In genomic region chr13:31992409-31993201, GRCm38 (mm10) we compare ENCODE assay signal across 7 mouse cellular contexts.
A peak's percentile ranks its signal among the peaks of the same experiment; 100 is the strongest.
DNase-seq lines count a peak whose midpoint lies in the region; ATAC-seq and TF ChIP-seq lines count a peak whose summit lies in the region.

No protein-coding gene starts in this region.

- no peak overlapping the region for H3K27ac ChIP-seq in forebrain, postnatal 0 days (ENCODE audit: low read depth, low read length)
- H3K27ac ChIP-seq in limb, embryonic 13.5 days: peak overlapping the region; percentile 55

- DNase-seq in ovary, postnatal 36 days (ENCODE audit: low spot score): peak; percentile 26
- DNase-seq in ovary, postnatal 10 days (ENCODE audit: low spot score): no peak
- DNase-seq in forebrain, postnatal 0 days: no peak
- DNase-seq in retina, embryonic 14.5 days (ENCODE audit: low spot score): peak; percentile 30
- DNase-seq in cerebellum, adult 9-10 months: no peak
- no peak for DNase-seq in thymus, postnatal 4 days

- no peak overlapping the region for H3K4me3 ChIP-seq in forebrain, postnatal 0 days (ENCODE audit: low read depth, low read length)
- peak overlapping the region; percentile 1; the same call in 1 of the 2 replicates for H3K4me3 ChIP-seq in limb, embryonic 13.5 days

- WGBS in forebrain, postnatal 0 days: 42% methylated on average over 12 of the region's 12 CpGs
- 17% methylated on average over 12 of the region's 12 CpGs for WGBS in limb, embryonic 13.5 days

- H3K9ac ChIP-seq in forebrain, postnatal 0 days: no peak overlapping the region
- H3K9ac ChIP-seq in limb, embryonic 13.5 days: no peak overlapping the region

- H3K36me3 ChIP-seq in forebrain, postnatal 0 days (ENCODE audit: insufficient read depth): no peaks in the 10 kb centered on the region
- H3K36me3 ChIP-seq in limb, embryonic 13.5 days: peaks cover 12% of the 10 kb centered on the region

- ATAC-seq in forebrain, postnatal 0 days: peak; percentile 40
- ATAC-seq in limb, embryonic 13.5 days (ENCODE audit: low FRiP score, low read depth): peak; percentile 87

- H3K4me2 ChIP-seq in forebrain, postnatal 0 days (ENCODE audit: low read depth): no peak overlapping the region
- peak overlapping the region; percentile 48 for H3K4me2 ChIP-seq in limb, embryonic 13.5 days (replicated peaks)

- no peaks in the 10 kb centered on the region; the same call in 1 of the 2 replicates for H3K9me3 ChIP-seq in forebrain, postnatal 0 days (ENCODE audit: low read length)
- H3K9me3 ChIP-seq in limb, embryonic 13.5 days: peaks cover 13% of the 10 kb centered on the region

- no peaks in the 10 kb centered on the region for H3K27me3 ChIP-seq in forebrain, postnatal 0 days (ENCODE audit: insufficient read depth, low read length)
- H3K27me3 ChIP-seq in limb, embryonic 13.5 days: peaks cover 2% of the 10 kb centered on the region; the same call in 1 of the 2 replicates

- TF ChIP-seq CTCF in forebrain, postnatal 0 days (IDR thresholded peaks at IDR 0.05; ENCODE audit: low read depth): no peak

- H3K4me1 ChIP-seq in forebrain, postnatal 0 days (ENCODE audit: insufficient read depth): no peaks in the 10 kb centered on the region
- peaks cover 22% of the 10 kb centered on the region for H3K4me1 ChIP-seq in limb, embryonic 13.5 days

Comparison
In these comparisons a context has a peak if more than half of its experiments do, and no peak if none do; other contexts are left out.
1. DNase-seq: peak in ovary, postnatal 36 days (single experiment) and retina, embryonic 14.5 days (single experiment); none in ovary, postnatal 10 days (single experiment), forebrain, postnatal 0 days (single experiment), cerebellum, adult 9-10 months (single experiment) and thymus, postnatal 4 days (single experiment).